Mouse (Mus musculus) MEL (cell line): Measurements from ENCODE around the gene Igfals.

Experiments
- CHD2 ChIP-seq: IDR thresholded peaks from 2 replicates; pipeline ENCODE4 v1.6.1; 2011; ENCODE audit warnings: low read length, improper control_type of control experiment
- CTCF ChIP-seq, 3 experiments: IDR thresholded peaks in 2 of 3; conservative IDR thresholded peaks in 1 of 3; 2 replicates each; pipeline ENCODE4 v1.5.1; 2011 to 2012; ENCODE audit warnings: low read length in 3 of 3, low read depth in 2 of 3, mild to moderate bottlenecking in 2 of 3, improper control_type of control experiment in 1 of 3, inconsistent platforms in 1 of 3, mixed read lengths in 1 of 3, moderate library complexity in 1 of 3; ENCODE audit not compliant: control insufficient read depth in 1 of 3, insufficient read depth in 1 of 3, poor library complexity in 1 of 3, severe bottlenecking in 1 of 3
- ETS1 ChIP-seq: IDR thresholded peaks from 2 replicates; pipeline ENCODE4 v1.6.1; 2012; ENCODE audit warnings: low read depth, mild to moderate bottlenecking, inconsistent platforms, low read length, improper control_type of control experiment, moderate library complexity
- MAX ChIP-seq: IDR thresholded peaks from 2 replicates; pipeline ENCODE4 v1.6.1; 2011; ENCODE audit warnings: low read length, improper control_type of control experiment

DNA sequence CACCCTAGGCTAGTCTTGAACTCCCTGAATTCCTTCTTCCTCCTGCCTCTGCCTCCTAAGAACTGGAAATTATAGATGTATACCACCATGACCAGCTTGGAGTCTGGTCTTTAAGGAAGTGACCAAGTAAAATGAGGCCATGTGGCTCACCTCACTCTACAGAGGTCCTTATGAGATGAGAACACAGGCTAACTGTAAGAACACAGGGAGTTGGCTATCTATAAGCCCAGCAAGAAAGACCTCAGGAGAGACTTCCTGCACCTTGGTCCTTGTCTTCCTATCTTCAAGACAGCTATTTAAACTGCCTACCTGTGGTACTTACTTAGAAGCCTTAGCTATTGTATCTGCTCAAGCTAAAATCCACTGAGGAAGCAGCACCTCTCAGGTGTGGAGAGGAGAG, 48.2 kb downstream of the Igfals start:
- TF ChIP-seq CHD2 (no peak), MAX (no peak), CTCF (IDR thresholded peaks at IDR 0.05 in 2 of 3, conservative IDR thresholded peaks at IDR 0.05 in 1 of 3; ENCODE audit: control insufficient read depth in 1 of 3, insufficient read depth in 1 of 3, low read depth in 2 of 3, low read length in 3 of 3, poor library complexity in 1 of 3, severe bottlenecking in 1 of 3) (no peak), ETS1 (no peak)
